Mouse (Mus musculus) embryonic facial prominence, embryonic 10.5 days (tissue): ENCODE data around the gene Brsk2. TPM values are rescaled to one million over a fixed set of nuclear protein-coding genes. Genes with fewer than 3 reads are reported as not detected.
"Not testable (repeated sequence)": the region's sequence is repeated elsewhere in the genome, so short reads cannot be mapped to it uniquely, and the experiment has no call there.

Experiments
- DNase-seq: peaks from one replicate; pipeline ENCODE4 v3.0.0-alpha.2; 2017; ENCODE audit warnings: low spot score
- H3K27ac ChIP-seq: fragments of 300-500 bp; sonication (generic); replicated peaks from 2 replicates; pipeline ENCODE4 v1.5.1; 2016; ENCODE audit warnings: mild to moderate bottlenecking
- H3K27me3 ChIP-seq: fragments of 300-500 bp; sonication (generic); replicated peaks from 2 replicates; pipeline ENCODE4 v1.6.1; 2016; ENCODE audit warnings: low read depth, mild to moderate bottlenecking; ENCODE audit not compliant: poor library complexity, severe bottlenecking
- H3K36me3 ChIP-seq: fragments of 300-500 bp; sonication (generic); replicated peaks from 2 replicates; pipeline ENCODE4 v1.6.1; 2016; ENCODE audit warnings: mild to moderate bottlenecking, moderate library complexity
- H3K4me1 ChIP-seq: fragments of 300-500 bp; sonication (generic); 2 replicates; pipeline ENCODE4 v1.6.1; 2016
- H3K4me3 ChIP-seq: fragments of 300-500 bp; sonication (generic); 2 replicates; pipeline ENCODE4 v1.5.1; 2016; ENCODE audit warnings: mild to moderate bottlenecking, moderate library complexity
- H3K9me3 ChIP-seq: fragments of 300-500 bp; sonication (generic); 2 replicates; pipeline ENCODE4 v1.6.1; 2016; ENCODE audit warnings: mild to moderate bottlenecking
- WGBS: fragments of 180-500 bp; shearing (Covaris S2); methylation state at CpG from one replicate; pipeline ENCODE4 v1.1.7; 2016; 5-methylcytosine and 5-hydroxymethylcytosine counted together
- polyA plus RNA-seq: library from polyadenylated mRNA; unstranded; fragments of >200 nt; fragmentation: Nextera tagmentation; extraction: Ambion mirVana; gene quantifications from 2 replicates; pipeline ENCODE4 v1.2.1, GENCODE M21; 2016

Brsk2 gene
- 3.0 and 3.7 TPM in 2 replicates for polyA plus RNA-seq

DNA sequence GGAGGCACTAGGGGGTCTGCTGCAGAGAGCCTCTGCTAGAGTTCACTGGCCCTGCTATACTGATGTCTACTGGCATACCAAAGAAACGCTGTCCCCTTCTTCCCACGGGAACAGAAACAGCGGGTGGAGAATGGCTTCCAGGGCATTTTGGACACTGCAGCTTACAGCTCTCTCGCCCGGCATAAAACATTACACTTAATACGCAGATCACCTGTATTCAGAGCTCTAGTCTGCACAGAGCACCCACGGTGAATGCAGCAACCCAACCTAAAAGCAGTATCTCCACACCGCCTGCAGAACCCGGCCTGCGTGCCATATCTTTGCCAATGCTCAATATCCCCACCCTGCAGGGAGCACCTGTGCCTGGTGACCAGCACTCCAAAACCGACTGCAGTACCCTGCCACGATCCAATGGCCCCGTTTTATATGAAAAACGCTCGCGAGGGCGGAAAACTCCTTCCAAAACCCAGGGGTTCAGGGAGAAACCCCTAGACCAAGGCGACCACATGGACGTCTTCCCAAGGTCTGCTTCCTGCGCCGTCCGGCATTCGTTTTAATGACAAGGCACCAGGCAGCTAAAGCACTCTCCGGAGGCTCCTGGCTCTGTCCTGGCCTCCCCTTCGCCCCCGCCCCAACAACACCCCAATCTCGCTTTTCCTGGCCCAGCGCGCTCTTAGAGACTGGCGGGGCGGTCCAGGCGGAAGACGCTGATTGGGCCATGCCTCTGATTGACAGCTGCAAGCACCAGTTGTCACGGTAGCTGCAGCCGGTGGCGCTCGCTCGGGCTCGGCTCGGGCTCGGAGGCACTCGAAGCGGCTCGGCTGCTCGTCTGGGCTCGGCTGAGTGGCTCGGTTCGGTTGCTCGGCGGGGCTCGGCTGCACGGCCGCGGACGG lies at the start of gene Brsk2:
Gene Brsk2, plus strand, starts transcription at position 846 of the 893 bp plus-strand sequence.
- Histone ChIP-seq H3K4me1 (peaks cover 23% of the 10 kb centered on the region), H3K27me3 (peaks cover 96% of the 10 kb centered on the region), H3K4me3 (peak within 1 kb of the TSS; percentile 70), H3K9me3 (peaks cover 4% of the 10 kb centered on the region; the same call in 1 of the 2 replicates), H3K36me3 (peaks cover 7% of the 10 kb centered on the region), H3K27ac (peak within 1 kb of the TSS; percentile 91)
- WGBS, result 2% methylated on average over 55 of the region's 55 CpGs
- peak; percentile 94 for DNase-seq

- WGBS, result under 1% methylated on average over 16 of the region's 16 CpGs
- H3K27me3 ChIP-seq, result peaks cover 23% of the 10 kb centered on the region
- peaks cover 26% of the 10 kb centered on the region for H3K4me1 ChIP-seq
- no peak for DNase-seq
- peak overlapping the region; percentile 92 for H3K4me3 ChIP-seq
- H3K9me3 ChIP-seq, result no peaks in the 10 kb centered on the region
- H3K27ac ChIP-seq, result peak overlapping the region; percentile 92
- H3K36me3 ChIP-seq, result 0 out of 2 replicates have a peak, but pooled peaks cover 3% of the 10 kb centered on the region
Observed at GRCm38 (mm10) chr7:141901825-141902224, 47.7 kb upstream of the Brsk2 start.

DNA sequence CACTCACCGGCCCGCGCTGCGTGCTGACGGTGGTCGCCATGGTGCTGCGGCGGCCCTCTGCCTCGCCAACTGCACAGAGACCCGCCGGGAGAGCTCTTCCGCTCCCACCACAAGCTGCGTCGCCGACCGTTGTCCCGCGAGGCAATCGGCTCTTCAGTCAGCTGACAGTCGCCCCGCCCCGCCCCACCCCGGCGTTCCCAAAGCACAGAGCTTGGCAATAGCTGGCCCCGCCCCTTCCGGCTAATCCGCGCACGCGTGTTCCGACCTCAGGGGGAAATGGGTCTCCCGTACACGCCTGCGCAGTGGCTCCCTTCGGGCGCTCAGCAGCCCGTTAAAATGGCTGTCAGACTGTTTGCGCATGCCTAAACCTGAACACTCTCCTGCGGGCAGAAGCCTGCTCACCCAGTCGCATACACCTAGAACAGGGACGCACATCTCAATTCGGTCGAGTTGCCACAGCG lies 47.3 kb upstream of the Brsk2 start:
- Histone ChIP-seq H3K4me3 (peak overlapping the region; percentile 92), H3K27me3 (peaks cover 23% of the 10 kb centered on the region), H3K9me3 (no peaks in the 10 kb centered on the region), H3K36me3 (0 out of 2 replicates have a peak, but pooled peaks cover under 1% of the 10 kb centered on the region), H3K4me1 (peaks cover 26% of the 10 kb centered on the region), H3K27ac (peak overlapping the region; percentile 92)
- under 1% methylated on average over 44 of the region's 44 CpGs for WGBS
- DNase-seq, result peak; percentile 100

DNA sequence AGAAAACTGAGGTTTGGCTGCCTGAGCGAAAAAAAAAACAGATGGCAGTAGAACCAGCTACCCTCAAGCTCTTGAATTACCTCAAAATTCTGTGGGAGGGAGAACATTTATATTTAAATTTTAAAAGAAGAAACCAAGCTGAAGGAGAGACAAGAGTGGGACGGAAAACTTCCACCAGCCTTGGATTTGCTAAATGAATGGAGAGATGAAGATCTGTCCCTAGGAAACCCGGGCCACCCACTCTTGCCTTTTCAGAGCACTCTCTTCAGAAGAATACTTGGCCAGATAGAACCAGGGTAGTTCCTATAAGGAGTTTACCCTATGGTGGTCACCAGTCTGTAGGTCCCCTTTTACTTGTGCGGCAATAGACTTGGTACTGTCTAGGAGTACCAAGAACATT lies 46.8 kb upstream of the Brsk2 start:
- Histone ChIP-seq H3K27ac (peak overlapping the region; percentile 92), H3K9me3 (no peaks in the 10 kb centered on the region), H3K27me3 (peaks cover 23% of the 10 kb centered on the region), H3K4me3 (peak overlapping the region; percentile 92), H3K36me3 (no peaks in the 10 kb centered on the region), H3K4me1 (peaks cover 26% of the 10 kb centered on the region)
- WGBS, result 68% methylated on average over 4 of the region's 4 CpGs
- DNase-seq, result no peak

DNA sequence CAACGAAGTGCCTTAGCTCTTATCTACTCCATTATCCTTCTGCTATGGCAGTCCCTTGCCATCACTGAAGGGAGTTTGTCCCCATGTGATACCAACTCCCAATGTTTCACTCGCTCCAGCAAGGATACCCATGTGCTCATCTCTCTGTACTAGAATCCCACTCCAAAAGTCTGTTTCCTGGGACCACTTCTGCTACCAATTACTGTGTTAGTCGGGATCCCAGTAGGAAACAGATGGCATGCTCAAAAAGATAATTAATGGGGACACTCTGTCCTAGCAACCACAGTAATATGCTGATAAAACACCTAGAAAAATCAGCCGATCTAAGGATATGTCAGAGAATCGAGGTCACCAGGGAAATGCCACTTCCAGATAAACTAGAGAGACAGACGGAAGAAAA lies 41.0 kb upstream of the Brsk2 start:
- DNase-seq, result no peak
- Histone ChIP-seq H3K4me1 (peaks cover 24% of the 10 kb centered on the region), H3K27me3 (peaks cover 25% of the 10 kb centered on the region), H3K4me3 (no peak overlapping the region), H3K9me3 (no peaks in the 10 kb centered on the region), H3K36me3 (no peaks in the 10 kb centered on the region), H3K27ac (no peak overlapping the region)
- 81% methylated on average over 6 of the region's 6 CpGs for WGBS

DNA sequence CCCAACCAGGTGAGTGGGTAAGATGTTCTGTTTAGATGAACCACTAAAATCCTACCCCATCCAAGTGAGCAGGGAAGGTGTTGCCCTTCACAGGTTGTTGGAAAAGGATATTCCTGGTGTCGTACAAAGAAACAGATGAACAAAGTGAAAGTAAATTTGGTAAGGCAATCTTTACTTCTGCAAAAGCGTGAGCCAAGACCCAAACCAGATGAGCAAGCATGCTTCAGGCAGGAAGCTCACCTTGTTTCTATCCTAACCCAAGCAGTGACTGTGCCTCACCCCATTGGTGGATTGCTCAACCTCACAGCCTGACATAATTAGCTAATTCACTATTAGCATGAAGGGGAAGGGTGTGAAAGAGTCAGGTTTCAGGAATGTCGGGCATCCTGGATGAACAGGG lies 38.2 kb upstream of the Brsk2 start:
- H3K36me3 ChIP-seq, result no peaks in the 10 kb centered on the region
- WGBS, result 61% methylated on average over 3 of the region's 3 CpGs
- H3K27me3 ChIP-seq, result 0 out of 2 replicates have a peak, but pooled peaks cover 7% of the 10 kb centered on the region
- H3K9me3 ChIP-seq, result no peaks in the 10 kb centered on the region
- no peak for DNase-seq
- no peak overlapping the region for H3K4me3 ChIP-seq
- H3K4me1 ChIP-seq, result peaks cover 24% of the 10 kb centered on the region
- no peak overlapping the region for H3K27ac ChIP-seq

DNA sequence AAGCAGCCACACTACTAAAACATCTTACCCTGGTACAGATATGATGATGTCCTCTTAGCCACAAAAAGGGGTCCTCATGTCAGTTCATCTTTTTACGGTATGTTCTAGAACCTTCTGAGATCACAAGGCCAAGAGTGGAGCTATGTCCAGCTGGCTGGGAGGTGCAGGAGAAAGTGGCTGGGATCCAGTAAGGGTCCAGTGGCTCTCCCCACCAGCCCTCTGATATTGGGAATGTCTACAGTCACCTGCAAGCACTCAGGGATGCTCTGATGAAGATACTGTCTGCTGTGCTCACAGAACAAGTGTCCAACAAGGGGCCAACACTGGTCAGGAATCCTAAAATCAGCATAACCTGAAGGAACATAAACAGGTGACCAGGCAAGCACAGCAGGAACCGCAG lies 31.1 kb upstream of the Brsk2 start, which contains the start of gene Tollip:
Gene Tollip, minus strand, starts transcription at position 101 of the 400 bp plus-strand sequence.
- H3K27ac ChIP-seq, result no peak within 1 kb of the TSS

GRCm38 (mm10) chr7:141924121-141924520 lies 25.4 kb upstream of the Brsk2 start:
- not testable (repeated sequence) for H3K4me1 ChIP-seq, H3K4me3 ChIP-seq, H3K27ac ChIP-seq, H3K9me3 ChIP-seq, DNase-seq, H3K36me3 ChIP-seq, H3K27me3 ChIP-seq
- 93% methylated on average over 17 of the region's 17 CpGs for WGBS

More for the DNA sequence above, 31.1 kb upstream of the Brsk2 start, which contains the start of gene Tollip:
- no peak within 1 kb of the TSS for H3K4me3 ChIP-seq
- H3K36me3 ChIP-seq, result no peaks in the 10 kb centered on the region
- no peaks in the 10 kb centered on the region for H3K4me1 ChIP-seq
- H3K27me3 ChIP-seq, result no peaks in the 10 kb centered on the region
- no peak for DNase-seq
- 84% methylated on average over 2 of the region's 2 CpGs for WGBS
- H3K9me3 ChIP-seq, result no peaks in the 10 kb centered on the region

DNA sequence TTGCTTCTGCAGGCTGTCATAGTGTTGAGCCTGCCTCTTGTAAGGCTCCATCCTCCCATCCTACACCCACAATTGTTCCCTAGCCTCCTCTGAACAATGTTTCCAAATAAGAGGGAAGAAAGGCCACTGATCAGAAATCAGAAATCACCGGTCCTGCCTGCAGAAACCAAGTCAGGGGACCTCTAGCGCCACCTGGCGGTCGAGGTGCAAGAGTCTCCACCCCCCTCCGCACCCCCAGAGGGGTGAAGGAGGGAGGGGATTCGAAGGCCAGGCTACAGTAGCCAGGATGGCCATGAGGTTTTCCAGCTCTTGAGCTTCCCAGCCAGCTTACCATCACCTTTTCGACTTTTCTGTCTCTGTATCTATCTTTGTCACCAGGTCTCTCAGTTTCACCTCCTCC lies 24.6 kb upstream of the Brsk2 start:
- H3K9me3 ChIP-seq, result no peaks in the 10 kb centered on the region
- no peaks in the 10 kb centered on the region for H3K36me3 ChIP-seq
- H3K27me3 ChIP-seq, result no peaks in the 10 kb centered on the region
- 14% methylated on average over 7 of the region's 7 CpGs for WGBS
- DNase-seq, result peak; percentile 88
- no peak overlapping the region for H3K4me3 ChIP-seq
- no peak overlapping the region for H3K27ac ChIP-seq
- H3K4me1 ChIP-seq, result no peaks in the 10 kb centered on the region

DNA sequence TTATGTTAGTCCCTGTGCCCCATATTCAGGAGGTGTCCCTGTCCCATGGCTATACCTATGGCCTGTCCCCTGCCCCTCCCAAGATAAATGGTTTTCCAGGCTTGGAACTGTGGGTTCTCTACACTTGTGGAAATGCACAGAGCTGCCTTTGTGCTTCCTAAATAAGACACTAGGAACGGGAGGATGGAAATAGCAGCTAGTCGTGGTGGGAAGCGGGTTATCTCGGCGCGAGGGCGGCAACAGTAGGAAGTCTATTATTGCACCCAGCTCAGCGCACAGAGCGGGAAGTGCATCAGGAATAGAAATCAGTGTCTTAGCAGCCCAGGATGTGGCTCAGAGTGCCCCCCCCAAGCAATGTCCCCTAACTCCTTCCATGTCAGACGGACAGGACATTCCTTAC lies 20.9 kb upstream of the Brsk2 start:
- H3K27ac ChIP-seq, result no peak overlapping the region
- DNase-seq, result no peak
- WGBS, result 79% methylated on average over 10 of the region's 10 CpGs
- H3K9me3 ChIP-seq, result no peaks in the 10 kb centered on the region
- no peak overlapping the region for H3K4me3 ChIP-seq
- H3K4me1 ChIP-seq, result no peaks in the 10 kb centered on the region
- no peaks in the 10 kb centered on the region for H3K27me3 ChIP-seq
- H3K36me3 ChIP-seq, result no peaks in the 10 kb centered on the region

DNA sequence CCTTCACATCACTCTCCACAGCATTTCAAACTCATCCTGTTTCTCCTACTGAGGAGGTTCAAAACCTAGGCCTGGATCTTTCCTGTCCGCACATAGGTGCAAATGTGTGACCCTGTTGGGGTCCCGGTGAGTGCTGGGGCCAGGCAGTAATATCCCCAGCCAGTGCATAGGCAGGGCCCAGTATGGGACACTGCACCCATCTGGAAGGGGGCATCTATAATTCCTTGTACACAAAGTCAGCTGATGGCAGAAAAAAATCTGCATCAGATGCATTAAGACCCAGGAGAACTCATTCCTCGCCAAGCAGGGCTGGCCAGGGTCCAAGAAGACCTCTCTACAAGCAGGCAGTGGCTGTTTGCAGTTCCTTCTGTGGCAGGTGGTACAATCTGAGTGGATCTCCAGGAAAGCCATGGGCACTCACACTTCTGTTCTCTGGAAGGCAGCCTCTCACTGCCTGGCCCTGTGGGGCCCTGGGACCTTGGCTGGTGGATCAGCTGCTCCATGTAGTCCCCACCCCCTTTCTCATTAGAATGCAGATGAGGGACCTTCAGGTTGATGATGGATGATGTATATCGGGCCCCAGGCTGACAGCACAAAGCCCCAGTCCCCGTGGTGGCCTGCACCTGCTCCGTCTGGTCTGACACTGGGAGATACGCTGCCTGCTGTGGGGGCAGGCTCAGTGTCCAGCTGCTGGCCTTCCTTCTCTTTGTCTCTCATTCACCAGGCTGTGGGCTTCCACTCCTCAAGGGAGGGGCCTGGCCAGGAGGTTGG lies 15.2 kb upstream of the Brsk2 start:
- no peak overlapping the region for H3K4me3 ChIP-seq
- H3K36me3 ChIP-seq, result no peaks in the 10 kb centered on the region
- peak overlapping the region; percentile 59; the same call in 1 of the 2 replicates for H3K27ac ChIP-seq
- WGBS, result 72% methylated on average over 7 of the region's 7 CpGs
- H3K27me3 ChIP-seq, result no peaks in the 10 kb centered on the region
- 0 out of 2 replicates have a peak, but pooled peaks cover 4% of the 10 kb centered on the region for H3K4me1 ChIP-seq
- DNase-seq, result peak; percentile 11
- no peaks in the 10 kb centered on the region for H3K9me3 ChIP-seq

DNA sequence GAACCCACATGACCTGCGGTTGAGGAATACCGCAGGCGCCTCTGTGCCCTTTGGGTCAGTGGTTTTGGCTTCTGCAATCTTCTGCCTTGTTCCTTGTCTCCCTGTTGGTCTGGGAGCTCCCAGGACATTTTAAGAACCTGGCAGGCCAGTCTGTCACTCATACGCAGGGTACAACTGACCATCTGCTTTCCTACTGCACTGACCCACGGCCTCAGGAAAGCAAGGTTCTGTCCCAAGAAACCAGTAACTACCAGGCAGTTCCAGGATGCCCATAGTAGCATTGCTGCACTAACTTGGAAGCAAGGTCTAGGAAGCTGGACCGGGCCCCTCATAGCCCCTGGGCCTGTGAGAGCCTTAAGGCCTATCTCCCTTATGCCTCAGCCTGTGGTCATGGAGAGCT lies 14.6 kb upstream of the Brsk2 start:
- Histone ChIP-seq H3K27ac (peak overlapping the region; percentile 59), H3K27me3 (no peaks in the 10 kb centered on the region), H3K9me3 (no peaks in the 10 kb centered on the region), H3K4me1 (0 out of 2 replicates have a peak, but pooled peaks cover 4% of the 10 kb centered on the region), H3K4me3 (no peak overlapping the region), H3K36me3 (no peaks in the 10 kb centered on the region)
- DNase-seq, result no peak
- 85% methylated on average over 6 of the region's 6 CpGs for WGBS
